Mouse (Mus musculus) thymus, adult 2 months (tissue): ENCODE results near the gene Wasf3. TPM values are rescaled to one million over a fixed set of nuclear protein-coding genes. Genes with fewer than 3 reads are reported as not detected.
"Not testable (repeated sequence)": the region's sequence is repeated elsewhere in the genome, so short reads cannot be mapped to it uniquely, and the experiment has no call there.

ENCODE experiments used
- DNase-seq: peaks from one replicate; pipeline ENCODE4 v3.0.0; 2021
- H3K27ac ChIP-seq: fragments of 200-500 bp; 2 replicates; pipeline ENCODE4 v1.5.1; 2012; ENCODE audit warnings: low read length, control low read depth; ENCODE audit not compliant: control insufficient read depth, insufficient read depth
- H3K27me3 ChIP-seq: fragments of 200-500 bp; 2 replicates; pipeline ENCODE4 v1.6.1; 2012; ENCODE audit warnings: mild to moderate bottlenecking, low read length, moderate library complexity, mixed read lengths; ENCODE audit not compliant: control insufficient read depth, insufficient read depth
- H3K36me3 ChIP-seq: fragments of 200-500 bp; 2 replicates; pipeline ENCODE4 v1.6.1; 2012; ENCODE audit warnings: mild to moderate bottlenecking, low read length, moderate library complexity; ENCODE audit not compliant: control insufficient read depth, insufficient read depth
- H3K4me1 ChIP-seq: fragments of 200-500 bp; replicated peaks from 2 replicates; pipeline ENCODE4 v1.6.1; 2012; ENCODE audit warnings: low read length; ENCODE audit not compliant: control insufficient read depth, insufficient read depth
- H3K4me3 ChIP-seq: fragments of 200-500 bp; 2 replicates; pipeline ENCODE4 v1.5.1; 2012; ENCODE audit warnings: mild to moderate bottlenecking, low read length, control low read depth, moderate library complexity; ENCODE audit not compliant: control insufficient read depth, insufficient read depth
- CTCF ChIP-seq: fragments of 200-500 bp; IDR thresholded peaks from 2 replicates; pipeline ENCODE4 v1.5.1; 2012; ENCODE audit warnings: mild to moderate bottlenecking, control low read depth, low read length, moderate library complexity, borderline replicate concordance; ENCODE audit not compliant: control insufficient read depth, poor library complexity, insufficient read depth; ENCODE audit errors: extremely low read depth
- POLR2A ChIP-seq: fragments of 200-500 bp; IDR thresholded peaks from 2 replicates; pipeline ENCODE4 v1.6.1; 2012; ENCODE audit warnings: mild to moderate bottlenecking, low read length, control low read depth, moderate library complexity; ENCODE audit not compliant: control insufficient read depth, poor library complexity, insufficient read depth; ENCODE audit errors: extremely low read depth
- WGBS: fragments of 180-500 bp; shearing (Covaris S2); methylation state at CpG from one replicate; pipeline ENCODE4 v1.1.7; 2018; 5-methylcytosine and 5-hydroxymethylcytosine counted together
- polyA plus RNA-seq: library from polyadenylated mRNA; depleted of rRNA; stranded (reverse); fragments of >200 nt; gene quantifications from 2 replicates; pipeline ENCODE4 v1.2.3, GENCODE M21; 2012; rRNA removed

Wasf3 gene
- polyA plus RNA-seq, 1 experiment = 0.97 TPM

GRCm38 (mm10) chr5:146471821-146472220 lies 87.0 kb downstream of the Wasf3 start:
- Histone ChIP-seq H3K4me1 (no peaks in the 10 kb centered on the region), H3K27me3 (no peaks in the 10 kb centered on the region), H3K27ac (no peak overlapping the region), H3K4me3 (no peak overlapping the region), H3K36me3 (no peaks in the 10 kb centered on the region)
- WGBS = 86% methylated on average over 12 of the region's 12 CpGs
- no peak for DNase-seq
- TF ChIP-seq POLR2A (no peak), CTCF (no peak)

GRCm38 (mm10) chr5:146479564-146479963 lies 94.8 kb downstream of the Wasf3 start:
- not testable (repeated sequence) for H3K27ac ChIP-seq, H3K4me1 ChIP-seq, H3K4me3 ChIP-seq, H3K27me3 ChIP-seq, H3K36me3 ChIP-seq, DNase-seq
- 11% methylated on average over 4 of the region's 4 CpGs for WGBS

- H3K27ac ChIP-seq, H3K4me1 ChIP-seq, H3K36me3 ChIP-seq, H3K4me3 ChIP-seq, DNase-seq, H3K27me3 ChIP-seq: not testable (repeated sequence)
- WGBS = 98% methylated on average over 3 of the region's 3 CpGs
Observed at GRCm38 (mm10) chr5:146481665-146482064, 96.9 kb downstream of the Wasf3 start, which contains the start of gene Gm6408. Gene Gm6408 (plus strand): TSS chr5:146481965.

- not testable (repeated sequence) for H3K36me3 ChIP-seq, H3K4me3 ChIP-seq, H3K4me1 ChIP-seq, H3K27ac ChIP-seq, H3K27me3 ChIP-seq
- WGBS = 17% methylated on average over 3 of the region's 4 CpGs
- peak; percentile 19 for DNase-seq
Observed at GRCm38 (mm10) chr5:146488959-146489358, 104.2 kb downstream of the Wasf3 start.

- H3K27me3 ChIP-seq, DNase-seq, H3K27ac ChIP-seq, H3K4me3 ChIP-seq, H3K36me3 ChIP-seq, H3K4me1 ChIP-seq: not testable (repeated sequence)
- WGBS = no CpG with 5 or more reads among the region's 5 CpGs
Observed at GRCm38 (mm10) chr5:146491063-146491462, 106.3 kb downstream of the Wasf3 start, which contains the start of gene Gm6370. Gene Gm6370 (plus strand): TSS chr5:146491363.

GRCm38 (mm10) chr5:146502099-146502498 lies 117.3 kb downstream of the Wasf3 start, which contains the start of gene 4930449I24Rik:
Gene 4930449I24Rik (plus strand): TSS chr5:146502399.
- WGBS = no CpG with 5 or more reads among the region's 5 CpGs
- not testable (repeated sequence) for H3K27me3 ChIP-seq, H3K4me3 ChIP-seq, H3K27ac ChIP-seq, DNase-seq, H3K4me1 ChIP-seq, H3K36me3 ChIP-seq

- H3K27ac ChIP-seq, H3K4me3 ChIP-seq, H3K27me3 ChIP-seq, DNase-seq, H3K36me3 ChIP-seq, H3K4me1 ChIP-seq: not testable (repeated sequence)
- WGBS = 93% methylated on average over 2 of the region's 5 CpGs
Observed at GRCm38 (mm10) chr5:146513823-146514222, 129.0 kb downstream of the Wasf3 start, which contains the start of gene Gm3402. Gene Gm3402 (plus strand): TSS chr5:146514123.

Other genes starting within 250 kb of the Wasf3 start
- not detected in 2 replicates for gene Gm5565, start 224.4 kb upstream of the Wasf3 start, polyA plus RNA-seq
- gene Gm6309, start 214.3 kb upstream of the Wasf3 start, polyA plus RNA-seq = not detected in 2 replicates
- gene 1700001J03Rik, start 199.7 kb upstream of the Wasf3 start, polyA plus RNA-seq = 0.65 and 1.1 TPM in 2 replicates
- gene Rnf6, start 163.4 kb upstream of the Wasf3 start, polyA plus RNA-seq = 28.9 and 31.5 TPM in 2 replicates
- gene Cdk8, start 153.8 kb upstream of the Wasf3 start, polyA plus RNA-seq = 46.9 and 47.1 TPM in 2 replicates
- not detected in 2 replicates for gene Gm6408, start 97.0 kb downstream of the Wasf3 start, polyA plus RNA-seq
- gene Gm6370, start 106.4 kb downstream of the Wasf3 start, polyA plus RNA-seq = not detected in 2 replicates
- not detected in 2 replicates for gene 4930449I24Rik, start 117.4 kb downstream of the Wasf3 start, polyA plus RNA-seq
- not detected in 2 replicates for gene Gm3402, start 129.1 kb downstream of the Wasf3 start, polyA plus RNA-seq
- gene Gm3404, start 140.8 kb downstream of the Wasf3 start, polyA plus RNA-seq = not detected in 2 replicates
- not detected in 2 replicates for gene Gm3409, start 152.7 kb downstream of the Wasf3 start, polyA plus RNA-seq
- gene Gm3415, start 171.2 kb downstream of the Wasf3 start, polyA plus RNA-seq = not detected in 2 replicates
- gene Gpr12, start 200.3 kb downstream of the Wasf3 start, polyA plus RNA-seq = 0.08 and 0.60 TPM in 2 replicates